Mouse (Mus musculus) left cerebral cortex, postnatal 36 days (tissue): ENCODE measurements around the gene Ms4a6c. TPM values are rescaled to one million over a fixed set of nuclear protein-coding genes. Genes with fewer than 3 reads are reported as not detected.
"Not testable (repeated sequence)": the region's sequence is repeated elsewhere in the genome, so short reads cannot be mapped to it uniquely, and the experiment has no call there.

Experiments
- DNase-seq, 2 experiments: peaks; one replicate each; pipeline ENCODE4 v3.0.0; 2021 to 2022; ENCODE audit warnings: low spot score in 2 of 2, mixed read lengths in 1 of 2
- intact Hi-C: fragments of 180-260 bp; cut with DNase I; formaldehyde crosslinking; loops from one replicate; pipeline ENCODE4 v1.15.1; 2025
- total RNA-seq, 2 experiments: library from RNA; stranded (reverse); gene quantifications; 2 replicates each; pipeline ENCODE4 v1.2.3; 2021

Ms4a6c gene
- 1 to 10 TPM; 1.7 TPM for total RNA-seq

DNA sequence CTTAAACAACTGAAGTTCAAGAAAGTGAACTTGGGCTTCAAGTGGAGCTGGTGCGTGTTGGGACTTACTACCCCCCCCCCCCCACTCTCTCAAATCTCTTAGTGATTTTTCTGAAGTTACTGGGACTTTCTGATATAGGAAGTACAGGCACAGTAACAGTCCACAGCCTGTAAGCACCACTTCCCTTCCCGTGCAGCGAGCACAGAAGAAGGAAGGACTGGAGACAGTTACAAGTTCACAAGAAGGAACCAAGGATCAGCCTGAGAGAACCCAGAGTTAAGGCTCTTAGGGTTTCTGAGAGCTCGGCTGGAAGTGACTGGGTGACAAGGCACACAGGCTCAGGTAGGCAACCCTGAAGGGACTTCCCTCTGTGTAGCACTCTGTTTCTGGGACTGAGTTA, at the start of gene Ms4a6c:
Gene Ms4a6c (plus strand): TSS at position 152 of the 400 bp plus-strand sequence.
- DNase-seq, intact Hi-C loops: not testable (repeated sequence)

DNA sequence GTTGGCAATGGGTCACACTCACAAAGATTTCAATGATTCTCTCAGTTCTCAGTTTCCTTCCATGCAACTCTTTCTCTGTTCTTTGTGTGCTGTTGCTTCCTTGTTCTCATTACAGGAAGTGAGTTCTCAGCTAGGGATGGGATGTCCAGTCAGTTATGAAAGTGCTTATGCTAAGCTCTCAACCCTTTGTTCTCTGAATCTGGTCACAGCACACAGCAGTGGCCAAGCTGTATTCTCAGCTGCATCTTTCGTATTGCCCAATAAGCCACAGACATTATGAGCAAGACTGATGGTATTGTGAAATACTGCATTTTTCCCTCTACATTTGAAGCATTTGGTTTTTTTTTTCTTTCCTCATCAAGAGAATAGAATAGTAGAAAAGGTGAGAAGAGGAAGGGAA, 38.0 kb upstream of the Ms4a6c start:
- intact Hi-C loops, DNase-seq: not testable (repeated sequence)

GRCm38 (mm10) chr19:11435058-11435834, 33.9 kb upstream of the Ms4a6c start:
- no peak for DNase-seq
- intact Hi-C loops = no loop called here

GRCm38 (mm10) chr19:11443338-11443737, 25.8 kb upstream of the Ms4a6c start, which contains the start of gene Ms4a4b:
TSS of gene Ms4a4b (plus strand) at chr19:11443553.
- DNase-seq = no peak
- intact Hi-C loops = no loop called here

- intact Hi-C loops = no loop called here
- no peak for DNase-seq
Measured at GRCm38 (mm10) chr19:11443964-11444363, 25.2 kb upstream of the Ms4a6c start.

DNA sequence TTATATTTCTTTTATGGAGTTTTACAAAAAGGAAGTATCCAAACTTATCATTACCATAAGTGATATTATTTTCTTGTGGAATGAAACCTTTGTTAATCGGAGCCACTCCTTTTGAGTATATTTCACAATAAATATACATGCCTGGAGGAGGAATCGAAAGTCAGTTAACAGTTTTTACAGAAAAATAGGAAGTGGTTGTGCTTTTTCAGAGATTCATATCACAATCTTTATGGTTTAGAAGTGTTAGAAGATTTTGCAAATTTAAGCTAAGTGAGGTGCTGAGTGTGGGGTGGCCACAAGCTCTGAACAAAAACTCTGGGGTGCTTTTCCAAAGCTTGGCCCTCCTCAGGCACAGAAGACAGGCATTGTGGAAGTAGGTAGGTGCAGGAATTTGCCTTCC, 21.9 kb upstream of the Ms4a6c start:
- intact Hi-C loops = no loop called here

GRCm38 (mm10) chr19:11459041-11459440, 10.1 kb upstream of the Ms4a6c start:
- DNase-seq, intact Hi-C loops: not testable (repeated sequence)

More for the DNA sequence above, 21.9 kb upstream of the Ms4a6c start:
- no peak for DNase-seq

DNA sequence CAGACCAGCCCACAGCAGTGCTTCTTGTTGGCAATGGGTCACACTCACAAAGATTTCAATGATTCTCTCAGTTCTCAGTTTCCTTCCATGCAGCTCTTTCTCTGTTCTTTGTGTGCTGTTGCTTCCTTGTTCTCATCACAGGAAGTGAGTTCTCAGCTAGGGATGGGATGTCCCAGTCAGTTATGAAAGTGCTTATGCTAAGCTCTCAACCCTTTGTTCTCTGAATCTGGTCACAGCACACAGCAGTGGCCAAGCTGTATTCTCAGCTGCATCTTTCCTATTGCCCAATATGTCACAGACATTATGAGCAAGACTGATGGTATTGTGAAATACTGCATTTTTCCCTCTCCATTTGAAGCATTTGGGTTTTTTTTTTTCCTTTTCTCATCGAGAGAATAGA, 4.4 kb upstream of the Ms4a6c start:
- intact Hi-C loops, DNase-seq: not testable (repeated sequence)

- no peak for DNase-seq
- intact Hi-C loops = no loop called here
Measured at GRCm38 (mm10) chr19:11466471-11466870, 2.7 kb upstream of the Ms4a6c start.

GRCm38 (mm10) chr19:11468361-11468760, 805 bp upstream of the Ms4a6c start:
- intact Hi-C loops, DNase-seq: not testable (repeated sequence)

GRCm38 (mm10) chr19:11479714-11480113, 10.5 kb downstream of the Ms4a6c start:
- no peak for DNase-seq
- intact Hi-C loops = no loop called here

- no peak for DNase-seq
- intact Hi-C loops = no loop called here
Measured at GRCm38 (mm10) chr19:11482684-11483083, 13.5 kb downstream of the Ms4a6c start.

GRCm38 (mm10) chr19:11483941-11484340, 14.8 kb downstream of the Ms4a6c start:
- DNase-seq = no peak
- intact Hi-C loops = no loop called here

DNA sequence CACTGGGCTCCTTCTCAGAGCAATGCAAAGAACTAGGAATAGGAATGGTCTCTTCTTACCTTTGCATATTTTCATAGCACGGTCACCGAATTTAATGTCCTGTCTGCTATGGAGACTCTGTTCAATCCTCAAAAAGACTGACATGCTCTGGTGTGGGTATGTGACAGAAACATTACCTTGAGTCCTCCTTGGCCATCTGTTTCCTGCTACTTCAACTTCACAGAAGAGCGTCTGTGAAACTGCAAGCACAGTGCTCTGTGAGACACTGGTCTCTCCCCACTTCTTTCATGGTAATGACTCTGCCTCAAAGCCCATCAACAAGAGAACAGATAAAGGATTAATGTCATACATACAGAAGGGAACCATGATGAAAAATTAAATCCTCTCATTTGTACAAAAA, 15.2 kb downstream of the Ms4a6c start:
- no peak for DNase-seq

GRCm38 (mm10) chr19:11485266-11485665, 16.1 kb downstream of the Ms4a6c start:
- intact Hi-C loops = no loop called here
- DNase-seq = no peak

More for the DNA sequence above, 15.2 kb downstream of the Ms4a6c start:
- intact Hi-C loops = no loop called here

DNA sequence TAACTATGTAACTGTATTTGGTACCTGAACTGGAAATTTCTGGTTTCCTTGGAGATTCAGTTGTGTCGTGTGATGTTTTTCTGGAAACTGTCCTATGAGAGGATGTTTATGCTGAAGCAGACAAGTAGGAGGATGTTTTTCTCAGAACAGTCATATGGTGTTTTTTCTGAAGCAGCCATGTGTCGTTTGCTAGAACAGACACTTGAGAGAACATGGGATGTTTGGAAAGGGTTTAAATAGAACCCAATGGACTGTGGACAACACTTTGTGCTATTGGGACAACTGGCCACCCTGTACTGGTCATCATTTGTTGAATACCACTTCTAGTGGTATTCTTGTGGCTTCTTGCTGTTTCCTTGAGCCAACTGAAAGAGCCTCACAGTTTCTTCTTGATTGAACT, 16.6 kb downstream of the Ms4a6c start, which contains the start of gene Gm8369:
Gene Gm8369 (plus strand): TSS at position 193 of the 400 bp plus-strand sequence.
- intact Hi-C loops = no loop called here
- DNase-seq = peak; percentile 15 to 34

DNA sequence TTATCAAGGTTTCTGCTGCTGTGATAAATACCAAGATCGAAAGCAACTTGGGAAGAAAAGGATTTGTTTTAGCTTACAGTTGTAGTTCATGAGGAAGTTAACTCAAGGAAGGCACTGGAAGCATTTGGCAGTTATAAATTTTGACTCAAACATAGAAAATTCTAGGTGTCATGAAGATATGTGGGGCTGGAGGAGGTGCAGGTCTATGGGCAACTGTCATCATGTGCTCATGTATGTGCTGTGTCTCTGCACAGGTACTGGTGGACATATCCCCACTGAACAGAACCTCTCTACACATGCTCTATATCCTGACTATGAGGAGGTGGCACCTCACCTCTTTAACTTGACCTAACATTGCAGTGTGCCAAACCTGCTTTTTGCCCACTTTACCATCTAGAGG, 17.4 kb downstream of the Ms4a6c start:
- intact Hi-C loops = no loop called here
- no peak for DNase-seq

- DNase-seq = no peak
- intact Hi-C loops = no loop called here
Measured at GRCm38 (mm10) chr19:11491406-11492189, 22.4 kb downstream of the Ms4a6c start.

DNA sequence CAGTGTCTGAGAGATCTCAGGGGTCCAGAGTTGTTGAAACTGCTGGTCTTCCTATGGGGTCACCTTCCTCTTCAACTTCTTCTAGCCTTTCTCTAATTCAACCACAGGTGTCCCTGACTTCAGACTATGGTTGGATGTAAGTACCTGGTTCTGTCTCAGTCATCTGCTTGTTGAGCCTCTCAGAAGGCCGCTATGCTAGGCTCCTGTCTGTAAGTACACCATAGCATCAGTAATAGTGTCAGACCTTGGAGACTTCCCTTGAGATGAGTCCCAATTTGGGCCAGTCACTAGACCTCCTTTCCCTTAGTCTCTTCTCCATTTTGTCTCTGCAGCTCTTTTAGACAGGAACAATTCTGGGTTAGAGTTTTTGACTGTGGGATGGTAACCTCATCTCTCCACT, 23.5 kb downstream of the Ms4a6c start:
- intact Hi-C loops = no loop called here
- DNase-seq = no peak

- intact Hi-C loops = no loop called here
- DNase-seq = no peak
Measured at GRCm38 (mm10) chr19:11494519-11494918, 25.4 kb downstream of the Ms4a6c start.

GRCm38 (mm10) chr19:11496361-11496760, 27.2 kb downstream of the Ms4a6c start:
- DNase-seq = no peak
- intact Hi-C loops = no loop called here
